Mouse (Mus musculus): Measurements from ENCODE around the gene Ivns1abp. TPM values are rescaled to one million over a fixed set of nuclear protein-coding genes. Genes with fewer than 3 reads are reported as not detected.
"Not testable (repeated sequence)": the region's sequence is repeated elsewhere in the genome, so short reads cannot be mapped to it uniquely, and the experiment has no call there.

Gene Ivns1abp
- polyA plus RNA-seq, 1 experiment from 2014 or later = 444 TPM

DNA sequence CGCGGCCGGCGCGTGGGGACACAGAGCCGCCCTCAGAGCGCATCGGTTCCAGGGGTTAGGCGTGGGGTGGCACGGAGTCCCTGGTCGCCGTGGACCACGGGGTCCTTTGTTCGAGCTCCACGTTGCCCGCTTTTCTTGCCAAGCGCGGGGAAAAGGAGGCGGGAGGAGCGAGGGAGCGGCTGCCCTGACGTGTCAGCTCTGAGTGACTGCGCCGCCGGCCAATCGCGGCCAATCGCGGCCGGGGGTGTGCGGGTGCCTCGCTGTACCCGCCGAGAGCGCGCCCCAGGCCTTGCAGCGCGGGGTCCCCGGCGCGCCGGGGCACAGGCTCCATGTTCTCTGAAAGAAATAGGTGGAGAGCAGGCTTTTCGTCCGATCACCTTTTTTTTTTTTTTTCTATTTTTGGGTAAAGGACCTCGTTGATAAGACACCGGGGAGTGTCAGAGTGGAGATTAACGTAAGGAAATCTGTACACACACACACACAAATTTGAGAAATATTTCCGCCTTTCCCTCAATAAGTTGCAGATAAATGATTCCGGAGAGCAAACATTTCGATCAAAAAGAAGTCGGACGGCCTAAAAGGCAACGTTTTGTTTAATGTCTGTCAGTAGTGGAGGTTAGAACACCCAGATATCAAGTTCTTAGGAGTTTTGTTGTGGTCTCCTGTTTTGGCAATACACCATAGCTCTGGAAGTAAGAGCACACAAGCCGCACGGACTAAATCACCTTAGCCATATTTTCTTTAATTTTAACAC lies 1.0 kb downstream of the Ivns1abp start:
- DNase-seq (ENCODE audit: low spot score) (peak; percentile 95), ATAC-seq (ENCODE audit: insufficient read depth, low FRiP score, low TSS enrichment) (peak; percentile 79)
- Histone ChIP-seq H3K9ac (ENCODE audit: low read length) (peak overlapping the region; percentile 97), H3K27ac (ENCODE audit: low read depth, low read length) (peak overlapping the region; percentile 94), H3K4me2 (ENCODE audit: low read depth) (peak overlapping the region; percentile 61), H3K27me3 (ENCODE audit: control insufficient read depth, insufficient read depth, low read length) (no peaks in the 10 kb centered on the region), H3K36me3 (ENCODE audit: control insufficient read depth, insufficient read depth, low read length) (no peaks in the 10 kb centered on the region; the same call in 1 of the 2 replicates), H3K4me3 (ENCODE audit: low read depth, low read length) (peak overlapping the region; percentile 90), H3K4me1 (ENCODE audit: control insufficient read depth, insufficient read depth, low read length) (peaks cover 18% of the 10 kb centered on the region), H3K9me3 (ENCODE audit: control insufficient read depth, low read length) (no peaks in the 10 kb centered on the region)
- under 1% methylated on average over 55 of the region's 55 CpGs for WGBS

GRCm38 (mm10) chr1:151345863-151346195 lies 1.6 kb downstream of the Ivns1abp start:
- DNase-seq (ENCODE audit: low spot score) (no peak), ATAC-seq (ENCODE audit: insufficient read depth, low FRiP score, low TSS enrichment) (no peak)
- no peaks in the 10 kb centered on the region; the same call in 1 of the 2 replicates for H3K36me3 ChIP-seq (ENCODE audit: control insufficient read depth, insufficient read depth, low read length)
- H3K9ac ChIP-seq (ENCODE audit: low read length) = peak overlapping the region; percentile 97
- peak overlapping the region; percentile 61 for H3K4me2 ChIP-seq (ENCODE audit: low read depth)
- H3K27me3 ChIP-seq (ENCODE audit: control insufficient read depth, insufficient read depth, low read length) = no peaks in the 10 kb centered on the region
- no peaks in the 10 kb centered on the region for H3K9me3 ChIP-seq (ENCODE audit: control insufficient read depth, low read length)
- peaks cover 18% of the 10 kb centered on the region for H3K4me1 ChIP-seq (ENCODE audit: control insufficient read depth, insufficient read depth, low read length)
- no peak overlapping the region for H3K27ac ChIP-seq (ENCODE audit: low read depth, low read length)
- peak overlapping the region; percentile 90 for H3K4me3 ChIP-seq (ENCODE audit: low read depth, low read length)

DNA sequence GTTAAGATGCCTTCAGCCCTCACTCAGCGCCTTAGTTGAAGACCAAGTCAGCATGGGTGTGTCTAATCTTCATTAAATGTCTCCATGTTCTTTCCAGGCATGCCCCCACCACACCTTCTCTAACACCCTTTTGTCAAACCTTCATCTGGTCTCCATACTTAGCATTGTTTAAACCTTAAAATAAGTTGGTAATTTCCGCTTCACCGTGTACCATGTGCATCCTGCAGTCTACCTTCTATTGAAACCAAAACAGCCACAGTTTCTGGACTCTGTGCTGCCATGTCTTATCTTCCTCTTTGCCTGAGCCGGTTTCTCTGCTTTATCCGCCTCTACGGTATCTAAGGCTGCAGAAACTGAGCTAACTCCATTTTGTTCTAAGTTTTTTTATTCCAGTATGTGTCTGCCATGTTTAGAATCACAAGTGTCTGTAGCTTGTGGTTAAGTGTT lies 2.4 kb downstream of the Ivns1abp start:
- 60% methylated on average over 6 of the region's 6 CpGs for WGBS
- Histone ChIP-seq H3K27ac (ENCODE audit: low read depth, low read length) (no peak overlapping the region), H3K27me3 (ENCODE audit: control insufficient read depth, insufficient read depth, low read length) (no peaks in the 10 kb centered on the region), H3K36me3 (ENCODE audit: control insufficient read depth, insufficient read depth, low read length) (peaks cover 3% of the 10 kb centered on the region), H3K4me1 (ENCODE audit: control insufficient read depth, insufficient read depth, low read length) (peaks cover 17% of the 10 kb centered on the region), H3K9ac (ENCODE audit: low read length) (no peak overlapping the region), H3K4me3 (ENCODE audit: low read depth, low read length) (peak overlapping the region; percentile 90), H3K9me3 (ENCODE audit: control insufficient read depth, low read length) (no peaks in the 10 kb centered on the region), H3K4me2 (ENCODE audit: low read depth) (peak overlapping the region; percentile 61)
- ATAC-seq (ENCODE audit: insufficient read depth, low FRiP score, low TSS enrichment) (no peak), DNase-seq (ENCODE audit: low spot score) (no peak)

DNA sequence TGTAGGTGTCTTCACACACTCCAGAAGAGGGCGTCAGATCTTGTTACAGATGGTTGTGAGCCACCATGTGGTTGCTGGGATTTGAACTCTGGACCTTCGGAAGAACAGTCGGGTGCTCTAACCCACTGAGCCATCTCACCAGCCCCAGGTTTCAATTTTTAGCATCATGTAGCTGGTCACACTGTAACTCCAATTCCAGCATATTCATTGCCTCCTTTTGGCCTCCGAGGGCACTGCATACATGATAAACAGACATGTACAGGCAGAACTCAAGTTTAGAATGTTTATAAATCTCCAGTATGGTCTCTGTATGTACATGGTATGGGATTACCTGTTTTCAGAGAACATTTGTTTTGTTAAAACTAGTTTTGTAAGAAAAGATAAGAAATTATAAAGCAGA lies 4.0 kb downstream of the Ivns1abp start:
- WGBS = 89% methylated on average over 4 of the region's 4 CpGs
- not testable (repeated sequence) for H3K9ac ChIP-seq (ENCODE audit: low read length); DNase-seq (ENCODE audit: low spot score); H3K9me3 ChIP-seq (ENCODE audit: control insufficient read depth, low read length); H3K27ac ChIP-seq (ENCODE audit: low read depth, low read length); H3K27me3 ChIP-seq (ENCODE audit: control insufficient read depth, insufficient read depth, low read length); H3K4me2 ChIP-seq (ENCODE audit: low read depth); ATAC-seq (ENCODE audit: insufficient read depth, low FRiP score, low TSS enrichment); H3K4me3 ChIP-seq (ENCODE audit: low read depth, low read length)
- peaks cover 12% of the 10 kb centered on the region for H3K4me1 ChIP-seq (ENCODE audit: control insufficient read depth, insufficient read depth, low read length)
- H3K36me3 ChIP-seq (ENCODE audit: control insufficient read depth, insufficient read depth, low read length) = peaks cover 10% of the 10 kb centered on the region

DNA sequence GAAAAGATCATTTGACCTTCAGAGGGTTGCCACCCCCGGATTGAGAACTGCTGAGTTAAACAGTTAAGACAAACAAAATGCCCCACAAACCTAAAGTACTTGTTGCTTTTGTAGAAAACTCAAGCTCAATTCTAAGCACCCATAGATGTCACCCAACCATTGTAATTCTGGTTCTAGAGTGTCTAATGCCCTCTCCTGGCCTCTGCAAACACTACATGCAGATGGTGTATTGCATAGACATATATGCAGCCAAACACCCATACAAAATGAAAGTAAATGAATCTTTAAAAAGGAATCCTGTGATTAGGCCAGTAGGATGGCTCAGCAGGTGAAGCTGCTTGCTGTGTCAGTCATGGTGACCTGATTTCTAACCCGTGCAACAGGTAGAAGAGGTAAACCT lies 8.6 kb downstream of the Ivns1abp start:
- peaks cover 12% of the 10 kb centered on the region for H3K36me3 ChIP-seq (ENCODE audit: control insufficient read depth, insufficient read depth, low read length)
- H3K9me3 ChIP-seq (ENCODE audit: control insufficient read depth, low read length) = no peaks in the 10 kb centered on the region
- H3K27ac ChIP-seq (ENCODE audit: low read depth, low read length) = no peak overlapping the region
- 93% methylated on average over 2 of the region's 2 CpGs for WGBS
- no peak for DNase-seq (ENCODE audit: low spot score)
- no peak overlapping the region for H3K9ac ChIP-seq (ENCODE audit: low read length)
- ATAC-seq (ENCODE audit: insufficient read depth, low FRiP score, low TSS enrichment) = no peak
- no peaks in the 10 kb centered on the region for H3K27me3 ChIP-seq (ENCODE audit: control insufficient read depth, insufficient read depth, low read length)
- H3K4me3 ChIP-seq (ENCODE audit: low read depth, low read length) = no peak overlapping the region
- no peaks in the 10 kb centered on the region for H3K4me1 ChIP-seq (ENCODE audit: control insufficient read depth, insufficient read depth, low read length)
- no peak overlapping the region for H3K4me2 ChIP-seq (ENCODE audit: low read depth)

- Histone ChIP-seq H3K36me3 (ENCODE audit: control insufficient read depth, insufficient read depth, low read length) (peaks cover 18% of the 10 kb centered on the region), H3K9ac (ENCODE audit: low read length) (no peak overlapping the region), H3K4me1 (ENCODE audit: control insufficient read depth, insufficient read depth, low read length) (no peaks in the 10 kb centered on the region), H3K4me3 (ENCODE audit: low read depth, low read length) (no peak overlapping the region), H3K27ac (ENCODE audit: low read depth, low read length) (no peak overlapping the region), H3K4me2 (ENCODE audit: low read depth) (no peak overlapping the region), H3K27me3 (ENCODE audit: control insufficient read depth, insufficient read depth, low read length) (no peaks in the 10 kb centered on the region), H3K9me3 (ENCODE audit: control insufficient read depth, low read length) (no peaks in the 10 kb centered on the region)
- no peak for ATAC-seq (ENCODE audit: insufficient read depth, low FRiP score, low TSS enrichment)
- DNase-seq (ENCODE audit: low spot score) = no peak
- WGBS = 95% methylated on average over 5 of the region's 5 CpGs
These were observed 11.7 kb downstream of the Ivns1abp start for GRCm38 (mm10) chr1:151355994-151356393.

DNA sequence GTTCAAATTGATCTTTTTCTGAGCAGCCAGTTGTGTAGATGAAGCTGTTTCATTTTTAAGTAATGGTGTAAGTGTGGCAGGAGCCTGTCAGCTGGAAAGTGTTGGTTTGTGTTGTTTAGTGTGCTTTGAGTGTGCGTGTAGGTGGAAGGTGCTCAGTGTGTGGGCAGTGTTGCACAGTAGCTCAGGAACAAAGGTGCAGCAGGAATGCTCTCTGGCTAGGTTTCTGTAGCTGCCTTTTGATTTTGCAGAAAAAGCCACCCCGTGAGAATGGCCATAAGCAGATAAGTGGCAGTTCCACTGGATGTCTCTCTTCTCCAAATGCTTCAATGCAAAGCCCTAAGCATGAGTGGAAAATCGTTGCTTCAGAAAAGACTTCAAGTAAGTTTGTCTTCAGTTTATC lies 15.1 kb downstream of the Ivns1abp start:
- 93% methylated on average over 3 of the region's 3 CpGs for WGBS
- DNase-seq (ENCODE audit: low spot score) (no peak), ATAC-seq (ENCODE audit: insufficient read depth, low FRiP score, low TSS enrichment) (no peak)
- Histone ChIP-seq H3K9ac (ENCODE audit: low read length) (no peak overlapping the region), H3K4me1 (ENCODE audit: control insufficient read depth, insufficient read depth, low read length) (no peaks in the 10 kb centered on the region), H3K4me2 (ENCODE audit: low read depth) (no peak overlapping the region), H3K27me3 (ENCODE audit: control insufficient read depth, insufficient read depth, low read length) (no peaks in the 10 kb centered on the region), H3K27ac (ENCODE audit: low read depth, low read length) (no peak overlapping the region), H3K9me3 (ENCODE audit: control insufficient read depth, low read length) (no peaks in the 10 kb centered on the region), H3K36me3 (ENCODE audit: control insufficient read depth, insufficient read depth, low read length) (peaks cover 13% of the 10 kb centered on the region), H3K4me3 (ENCODE audit: low read depth, low read length) (no peak overlapping the region)

- Histone ChIP-seq H3K27me3 (ENCODE audit: control insufficient read depth, insufficient read depth, low read length) (no peaks in the 10 kb centered on the region), H3K9me3 (ENCODE audit: control insufficient read depth, low read length) (no peaks in the 10 kb centered on the region), H3K4me1 (ENCODE audit: control insufficient read depth, insufficient read depth, low read length) (no peaks in the 10 kb centered on the region), H3K27ac (ENCODE audit: low read depth, low read length) (no peak overlapping the region), H3K4me3 (ENCODE audit: low read depth, low read length) (no peak overlapping the region), H3K4me2 (ENCODE audit: low read depth) (no peak overlapping the region), H3K36me3 (ENCODE audit: control insufficient read depth, insufficient read depth, low read length) (peaks cover 8% of the 10 kb centered on the region), H3K9ac (ENCODE audit: low read length) (no peak overlapping the region)
- WGBS = 87% methylated on average over 8 of the region's 8 CpGs
- no peak for ATAC-seq (ENCODE audit: insufficient read depth, low FRiP score, low TSS enrichment)
- DNase-seq (ENCODE audit: low spot score) = no peak
These were observed 22.8 kb downstream of the Ivns1abp start for GRCm38 (mm10) chr1:151366944-151367605.
